Mouse (Mus musculus) embryonic facial prominence, embryonic 11.5 days (tissue): ENCODE data around the gene Pik3r3. TPM values are rescaled to one million over a fixed set of nuclear protein-coding genes. Genes with fewer than 3 reads are reported as not detected.
A peak's percentile ranks its signal among the peaks of the same experiment; 100 is the strongest.

Source experiments
- ATAC-seq: fragments of 200-750 bp; cut with Nextera tagmentation; replicated peaks from 2 replicates; pipeline ENCODE4 v1.8.0; 2017; ENCODE audit warnings: low read depth; ENCODE audit not compliant: insufficient number of reproducible peaks, low FRiP score, low TSS enrichment
- DNase-seq: peaks from one replicate; pipeline ENCODE4 v3.0.0-alpha.2; 2015; ENCODE audit warnings: low spot score
- H3K27ac ChIP-seq: fragments of 300-500 bp; sonication (generic); replicated peaks from 2 replicates; pipeline ENCODE4 v1.5.1; 2014; ENCODE audit warnings: mild to moderate bottlenecking, low read depth, low read length, control low read depth
- H3K27me3 ChIP-seq: fragments of 300-500 bp; sonication (generic); 2 replicates; pipeline ENCODE4 v1.6.1; 2014; ENCODE audit warnings: mild to moderate bottlenecking, low read length, moderate library complexity, mixed read lengths; ENCODE audit not compliant: control insufficient read depth, insufficient read depth
- H3K36me3 ChIP-seq: fragments of 300-500 bp; sonication (generic); replicated peaks from 2 replicates; pipeline ENCODE4 v1.6.1; 2014; ENCODE audit warnings: low read depth, mild to moderate bottlenecking, low read length, moderate library complexity, mixed read lengths; ENCODE audit not compliant: control insufficient read depth, insufficient read depth
- H3K4me1 ChIP-seq: fragments of 300-500 bp; sonication (generic); 2 replicates; pipeline ENCODE4 v1.6.1; 2014; ENCODE audit warnings: low read length, mixed read lengths; ENCODE audit not compliant: control insufficient read depth, insufficient read depth
- H3K4me2 ChIP-seq: fragments of 300-500 bp; sonication (generic); 2 replicates; pipeline ENCODE4 v1.6.1; 2014; ENCODE audit warnings: low read depth, mild to moderate bottlenecking, control low read depth, low read length, moderate library complexity
- H3K4me3 ChIP-seq: fragments of 300-500 bp; sonication (generic); 2 replicates; pipeline ENCODE4 v1.5.1; 2014; ENCODE audit warnings: low read depth, low read length, control low read depth
- H3K9ac ChIP-seq: fragments of 300-500 bp; sonication (generic); replicated peaks from 2 replicates; pipeline ENCODE4 v1.6.1; 2014; ENCODE audit warnings: mild to moderate bottlenecking, control low read depth, low read length
- H3K9me3 ChIP-seq: fragments of 300-500 bp; sonication (generic); replicated peaks from 2 replicates; pipeline ENCODE4 v1.6.1; 2016; ENCODE audit warnings: mild to moderate bottlenecking, low read length, inconsistent platforms, mixed read lengths; ENCODE audit not compliant: control insufficient read depth
- WGBS: fragments of 180-500 bp; shearing (Covaris S2); extraction: QIAGEN DNeasy Blood & Tissue Kit; methylation state at CpG from one replicate; pipeline ENCODE4 v1.1.7; 2014; 5-methylcytosine and 5-hydroxymethylcytosine counted together
- polyA plus RNA-seq: library from polyadenylated mRNA; unstranded; fragments of >200 nt; fragmentation: Nextera tagmentation; extraction: Ambion mirVana; gene quantifications from 2 replicates; pipeline ENCODE4 v1.2.1, GENCODE M21; 2014

Gene Pik3r3
- polyA plus RNA-seq = 49.0 and 50.5 TPM in 2 replicates

DNA sequence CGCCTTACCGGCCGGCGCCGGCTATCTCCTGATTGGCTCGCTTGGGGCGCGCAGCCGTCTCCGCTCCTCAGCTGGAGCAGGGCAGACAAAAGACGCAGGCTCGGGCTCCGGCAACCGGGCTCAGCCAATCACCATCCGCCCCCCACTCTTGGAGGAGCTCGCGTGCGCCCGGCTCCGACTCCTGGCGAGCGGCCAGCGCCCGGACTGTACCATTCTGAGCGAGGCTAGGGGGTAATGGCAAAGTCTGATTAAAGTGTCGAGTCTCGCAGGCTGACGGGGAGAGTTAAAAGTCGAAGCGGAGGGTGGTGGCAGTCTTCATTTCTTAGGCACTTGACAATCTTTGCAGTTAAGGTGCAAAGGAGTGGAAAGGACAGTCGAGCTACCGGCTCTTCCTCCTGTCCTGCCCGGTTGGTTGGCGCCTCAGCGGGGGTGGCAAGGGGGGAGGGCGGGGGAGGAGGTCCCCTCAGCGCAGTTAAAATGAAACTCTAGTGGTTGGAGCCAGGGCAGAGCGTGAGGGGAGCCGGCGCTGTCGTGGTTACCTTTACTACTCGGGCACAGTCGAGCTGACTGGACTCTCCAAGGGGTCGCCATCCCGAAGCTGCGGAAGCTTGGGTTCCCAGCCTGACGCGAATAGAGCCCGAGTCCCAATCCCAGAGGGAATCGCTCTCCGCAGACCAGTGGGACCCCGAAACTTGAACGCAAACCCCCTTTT lies at the start of gene Pik3r3:
Gene Pik3r3 (plus strand): TSS at position 479 of the 712 bp plus-strand sequence.
- Histone ChIP-seq H3K4me2 (peak within 1 kb of the TSS; percentile 61), H3K4me3 (peak within 1 kb of the TSS; percentile 61), H3K36me3 (no peaks in the 10 kb centered on the region), H3K27me3 (no peaks in the 10 kb centered on the region), H3K9me3 (no peaks in the 10 kb centered on the region), H3K4me1 (no peaks in the 10 kb centered on the region), H3K27ac (peak within 1 kb of the TSS; percentile 99), H3K9ac (peak within 1 kb of the TSS; percentile 97)
- DNase-seq = peak; percentile 99
- under 1% methylated on average over 52 of the region's 53 CpGs for WGBS
- ATAC-seq = peak; percentile 99

DNA sequence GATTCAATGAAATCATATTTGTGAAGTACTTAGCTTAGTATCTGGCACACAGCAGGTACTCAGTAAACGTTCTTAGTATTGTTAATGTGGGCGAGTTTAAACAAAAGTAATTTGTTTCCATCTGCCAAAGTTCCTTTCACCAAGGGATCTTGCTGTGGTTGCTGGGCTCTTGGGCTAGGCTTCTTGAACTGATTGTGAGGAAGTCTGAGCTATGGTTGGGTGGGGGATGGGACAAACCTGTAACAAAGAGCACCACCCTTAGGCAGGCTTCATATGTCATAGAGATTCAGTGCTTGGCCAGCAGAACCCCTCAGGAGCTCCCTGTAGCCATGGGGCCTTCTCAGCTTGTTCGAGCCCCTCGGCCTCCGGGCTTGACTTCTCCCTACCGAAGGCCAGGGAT lies 48.3 kb upstream of the Pik3r3 start, which contains the start of the genes 1700042G07Rik and Gm49337:
Gene 1700042G07Rik (plus strand): TSS at position 301 of the 400 bp plus-strand sequence.
Gene Gm49337 (plus strand): TSS at position 313 of the 400 bp plus-strand sequence.
- Histone ChIP-seq H3K36me3 (no peaks in the 10 kb centered on the region), H3K4me1 (peaks cover 4% of the 10 kb centered on the region), H3K27me3 (no peaks in the 10 kb centered on the region), H3K27ac (no peak within 1 kb of the TSS), H3K9ac (no peak within 1 kb of the TSS), H3K4me2 (no peak within 1 kb of the TSS), H3K4me3 (no peak within 1 kb of the TSS), H3K9me3 (no peaks in the 10 kb centered on the region)
- 89% methylated on average over 6 of the region's 6 CpGs for WGBS
- no peak for DNase-seq
- no peak for ATAC-seq

GRCm38 (mm10) chr4:116173752-116174151 lies 47.7 kb upstream of the Pik3r3 start:
- H3K27ac ChIP-seq = no peak overlapping the region
- no peak for ATAC-seq

DNA sequence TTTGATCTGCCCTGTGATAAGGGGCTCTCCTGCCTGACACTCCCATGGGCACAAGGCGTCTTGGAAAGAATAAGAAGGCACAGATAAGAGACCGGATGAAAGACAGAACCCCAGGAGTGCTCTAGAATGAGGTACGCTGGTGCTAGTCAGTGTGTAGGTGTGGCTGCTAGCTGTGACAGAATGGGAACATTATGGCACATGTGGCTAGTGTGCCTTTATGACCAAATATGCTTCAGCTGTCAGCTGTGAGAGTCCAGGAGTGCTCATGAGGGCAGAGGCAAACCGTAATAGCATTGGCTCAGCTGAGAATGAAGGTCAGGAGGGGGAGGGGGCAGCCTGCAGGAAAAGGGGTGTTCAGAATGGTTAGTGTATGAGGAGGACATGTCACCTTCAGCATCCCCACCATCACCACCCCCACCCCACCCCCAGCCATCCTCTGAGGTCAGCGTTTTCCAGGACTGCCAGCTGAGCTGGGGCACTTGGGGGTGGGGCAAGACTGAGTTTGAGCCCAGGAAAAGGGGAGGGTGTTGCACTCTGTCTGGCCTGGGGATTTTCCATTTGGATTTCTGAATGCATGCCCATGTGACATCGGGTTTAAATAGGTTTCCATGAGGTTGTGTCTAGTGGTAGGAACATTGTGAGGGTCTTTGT lies 46.8 kb upstream of the Pik3r3 start:
- H3K9ac ChIP-seq = no peak overlapping the region
- H3K9me3 ChIP-seq = no peaks in the 10 kb centered on the region
- WGBS = 41% methylated on average over 6 of the region's 6 CpGs
- no peaks in the 10 kb centered on the region for H3K27me3 ChIP-seq
- no peak for ATAC-seq
- no peaks in the 10 kb centered on the region for H3K36me3 ChIP-seq
- H3K4me1 ChIP-seq = peaks cover 4% of the 10 kb centered on the region
- no peak for DNase-seq
- no peak overlapping the region for H3K27ac ChIP-seq
- H3K4me3 ChIP-seq = no peak overlapping the region
- no peak overlapping the region for H3K4me2 ChIP-seq

More at GRCm38 (mm10) chr4:116173752-116174151, 47.7 kb upstream of the Pik3r3 start:
- WGBS = 81% methylated on average over 4 of the region's 4 CpGs
- H3K9me3 ChIP-seq = no peaks in the 10 kb centered on the region
- DNase-seq = no peak
- H3K36me3 ChIP-seq = no peaks in the 10 kb centered on the region
- no peak overlapping the region for H3K4me3 ChIP-seq
- no peaks in the 10 kb centered on the region for H3K27me3 ChIP-seq
- H3K4me2 ChIP-seq = no peak overlapping the region
- no peak overlapping the region for H3K9ac ChIP-seq
- H3K4me1 ChIP-seq = peaks cover 4% of the 10 kb centered on the region

GRCm38 (mm10) chr4:116175136-116175535 lies 46.3 kb upstream of the Pik3r3 start:
- DNase-seq = no peak
- H3K9me3 ChIP-seq = no peaks in the 10 kb centered on the region
- H3K27me3 ChIP-seq = no peaks in the 10 kb centered on the region

GRCm38 (mm10) chr4:116175711-116176542 lies 45.5 kb upstream of the Pik3r3 start:
- H3K9me3 ChIP-seq = no peaks in the 10 kb centered on the region
- ATAC-seq (peak; percentile 49), DNase-seq (no peak)
- peaks cover 4% of the 10 kb centered on the region for H3K4me1 ChIP-seq
- no peak overlapping the region for H3K4me2 ChIP-seq
- H3K9ac ChIP-seq = no peak overlapping the region
- no peak overlapping the region for H3K4me3 ChIP-seq
- H3K27me3 ChIP-seq = no peaks in the 10 kb centered on the region
- H3K27ac ChIP-seq = no peak overlapping the region
- 61% methylated on average over 7 of the region's 7 CpGs for WGBS
- no peaks in the 10 kb centered on the region for H3K36me3 ChIP-seq

More at GRCm38 (mm10) chr4:116175136-116175535, 46.3 kb upstream of the Pik3r3 start:
- Histone ChIP-seq H3K4me2 (no peak overlapping the region), H3K36me3 (no peaks in the 10 kb centered on the region), H3K4me3 (no peak overlapping the region), H3K4me1 (peaks cover 4% of the 10 kb centered on the region), H3K9ac (no peak overlapping the region), H3K27ac (no peak overlapping the region)
- ATAC-seq = no peak

DNA sequence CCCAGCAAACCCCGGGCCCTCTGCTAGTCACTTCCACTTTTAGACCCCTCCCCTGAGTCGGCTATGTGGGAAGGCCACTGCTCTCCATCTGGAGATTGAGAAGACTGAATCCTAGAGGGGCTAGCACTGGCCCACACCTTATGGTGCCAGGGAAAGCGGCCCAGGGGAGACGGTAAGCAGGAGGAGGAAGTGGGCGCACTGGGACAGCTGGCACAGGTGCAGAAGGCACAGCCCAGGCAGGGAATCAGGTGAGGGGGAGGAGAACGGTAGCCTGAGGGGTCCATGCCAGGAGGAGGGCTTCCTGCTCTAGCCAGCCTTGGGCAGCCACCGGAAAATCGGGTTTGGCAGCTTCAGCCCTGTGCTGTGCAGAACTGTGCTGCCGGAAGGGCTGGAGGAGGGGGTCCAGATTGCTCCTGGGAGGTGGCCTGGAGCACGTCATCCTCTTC lies 44.9 kb upstream of the Pik3r3 start:
- Histone ChIP-seq H3K4me2 (peak overlapping the region; percentile 21), H3K27ac (peak overlapping the region; percentile 32; the same call in 1 of the 2 replicates), H3K9ac (peak overlapping the region; percentile 7), H3K4me3 (no peak overlapping the region), H3K36me3 (no peaks in the 10 kb centered on the region), H3K9me3 (no peaks in the 10 kb centered on the region), H3K27me3 (no peaks in the 10 kb centered on the region), H3K4me1 (peaks cover 4% of the 10 kb centered on the region)
- DNase-seq (peak; percentile 70), ATAC-seq (peak; percentile 75)
- 19% methylated on average over 10 of the region's 10 CpGs for WGBS
